Mouse (Mus musculus) cerebellum, postnatal 25 days (tissue): ENCODE measurements around the gene Fkbp4.

Experiments used
- DNase-seq, 2 experiments: peaks; one replicate each; pipeline ENCODE4 v3.0.0; 2021; ENCODE audit warnings: mixed read lengths in 2 of 2

The Fkbp4 gene

GRCm38 (mm10) chr6:128438317-128438870, at the start of gene Fkbp4:
Gene Fkbp4, minus strand, starts transcription at chr6:128438677.
- DNase-seq: peak; percentile 94 to 97

- DNase-seq: no peak
Measured at GRCm38 (mm10) chr6:128487736-128488135, 49.3 kb upstream of the Fkbp4 start.

- DNase-seq: peak; percentile 97 to 99
Measured at GRCm38 (mm10) chr6:128479463-128480454, 41.3 kb upstream of the Fkbp4 start.

GRCm38 (mm10) chr6:128477495-128477894, 39.0 kb upstream of the Fkbp4 start:
- DNase-seq: no peak

GRCm38 (mm10) chr6:128474112-128474511, 35.6 kb upstream of the Fkbp4 start:
- DNase-seq: no peak

GRCm38 (mm10) chr6:128469451-128469850, 31.0 kb upstream of the Fkbp4 start:
- DNase-seq: peak in 1 of 2 experiments; percentile 18

- peak in 1 of 2 experiments; percentile 9 for DNase-seq
Measured at GRCm38 (mm10) chr6:128467298-128467697, 28.8 kb upstream of the Fkbp4 start.

GRCm38 (mm10) chr6:128466563-128466962, 28.1 kb upstream of the Fkbp4 start:
- DNase-seq: no peak

GRCm38 (mm10) chr6:128466043-128466442, 27.6 kb upstream of the Fkbp4 start:
- DNase-seq: no peak

- DNase-seq: no peak
Measured at GRCm38 (mm10) chr6:128464996-128465395, 26.5 kb upstream of the Fkbp4 start.

GRCm38 (mm10) chr6:128461606-128462005, 23.1 kb upstream of the Fkbp4 start:
- DNase-seq: no peak

- no peak for DNase-seq
Measured at GRCm38 (mm10) chr6:128460729-128461503, 22.4 kb upstream of the Fkbp4 start.

GRCm38 (mm10) chr6:128460321-128460720, 21.8 kb upstream of the Fkbp4 start:
- peak in 1 of 2 experiments; percentile 21 for DNase-seq

- DNase-seq: no peak
Measured at GRCm38 (mm10) chr6:128457186-128457585, 18.7 kb upstream of the Fkbp4 start.

- no peak for DNase-seq
Measured at GRCm38 (mm10) chr6:128455835-128456605, 17.5 kb upstream of the Fkbp4 start.

GRCm38 (mm10) chr6:128447063-128447462, 8.6 kb upstream of the Fkbp4 start:
- DNase-seq: no peak

GRCm38 (mm10) chr6:128445761-128446535, 7.5 kb upstream of the Fkbp4 start:
- peak; percentile 62 to 77 for DNase-seq

- DNase-seq: no peak
Measured at GRCm38 (mm10) chr6:128440238-128440637, 1.8 kb upstream of the Fkbp4 start.

- peak; percentile 34 to 48 for DNase-seq
Measured at GRCm38 (mm10) chr6:128438871-128439341, 429 bp upstream of the Fkbp4 start.

GRCm38 (mm10) chr6:128437731-128438316, 653 bp downstream of the Fkbp4 start:
- peak; percentile 80 to 81 for DNase-seq

- no peak for DNase-seq
Measured at GRCm38 (mm10) chr6:128437288-128437687, 1.2 kb downstream of the Fkbp4 start.
